ENCODE assay signal across 8 mouse cellular contexts in the genomic region with DNA sequence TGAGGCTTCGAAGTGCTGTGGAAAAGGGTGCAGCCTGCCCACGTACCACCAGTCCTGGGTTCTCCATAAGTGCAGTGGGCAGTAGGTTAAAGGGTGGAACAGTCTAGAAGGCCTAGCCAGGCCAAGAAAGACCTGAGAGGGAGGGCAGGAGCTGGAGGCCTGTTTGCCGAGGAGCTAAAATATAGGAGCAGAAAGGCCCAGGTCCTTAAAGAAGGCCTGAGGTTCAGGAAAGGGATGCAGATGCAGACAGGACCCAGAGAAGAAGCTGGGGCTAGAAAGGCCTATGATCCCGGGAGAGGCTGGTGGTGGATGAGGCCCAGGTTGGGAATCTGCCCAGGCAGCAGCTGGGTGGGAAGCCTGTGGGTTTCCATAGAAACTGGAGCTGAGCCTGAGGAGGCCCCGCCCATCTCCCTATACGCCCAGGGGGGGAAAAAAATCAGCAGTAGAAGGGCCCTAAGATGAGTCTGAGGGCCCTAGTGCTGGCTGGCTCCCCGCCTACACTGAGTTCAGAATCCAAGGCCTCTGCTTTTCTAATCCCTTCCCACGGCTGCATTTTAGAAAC. TPM values are rescaled to one million over a fixed set of nuclear protein-coding genes. Genes with fewer than 3 reads are reported as not detected.
DNase-seq lines count a peak whose midpoint lies in the region; ATAC-seq and TF ChIP-seq lines count a peak whose summit lies in the region.

A gene (minus strand): TSS at position 378 of the 562 bp plus-strand sequence.

- peak within 1 kb of the TSS; percentile 94 for H3K27ac ChIP-seq in CH12.LX (ENCODE audit: insufficient read depth, low read depth)

- no peak for TF ChIP-seq RAD21 in CH12.LX (IDR thresholded peaks at IDR 0.05; ENCODE audit: low read depth, low read length)

- TF ChIP-seq POLR2A in CH12.LX (IDR thresholded peaks at IDR 0.05; ENCODE audit: low read depth, low read length), result no peak; the same call in 1 of the 2 replicates

- in situ Hi-C loops in CH12.LX (cut with MboI; ENCODE audit: low pct_ligation_motif_present, low pct_unique_long_range_greater_than_20kb, low sequenced_read_pairs), result no loop called here

- peaks cover 22 to 29% of the 10 kb centered on the region in 2 experiments for H3K36me3 ChIP-seq in CH12.LX (replicated peaks in 1 of 2; ENCODE audit: control insufficient read depth in 1 of 2, insufficient read depth in 1 of 2, low read length in 1 of 2)

- H3K4me1 ChIP-seq in CH12.LX (ENCODE audit: control insufficient read depth in 1 of 2, insufficient read depth in 2 of 2), result peaks cover 18 to 70% of the 10 kb centered on the region in 2 experiments

- no peak for ATAC-seq in neutrophil, adult 5-6 weeks (ENCODE audit: extremely low read depth, insufficient number of reproducible peaks, low FRiP score, poor library complexity, severe bottlenecking)

- TF ChIP-seq EP300 in CH12.LX (IDR thresholded peaks at IDR 0.05; ENCODE audit: low read length), result no peak

- no peaks in the 10 kb centered on the region for H3K9me3 ChIP-seq in CH12.LX (replicated peaks; ENCODE audit: low read length)

- peak; percentile 59 for DNase-seq in CH12.LX (ENCODE audit: extremely low read depth)
- DNase-seq in adrenal gland, postnatal 36 days, result peak; percentile 48 to 66
- DNase-seq in frontal cortex, postnatal 10 days (ENCODE audit: low spot score in 2 of 2), result peak; percentile 73 to 74
- peak; percentile 88 for DNase-seq in heart, postnatal 4 days
- peak; percentile 79 for DNase-seq in layer of hippocampus, adult 8-10 months (ENCODE audit: low spot score in 2 of 2)
- DNase-seq in lung, adult 18-20 months, result peak; percentile 64
- DNase-seq in urinary bladder, postnatal 4 days (ENCODE audit: low spot score in 2 of 2), result peak; percentile 86

- H3K4me3 ChIP-seq in CH12.LX (replicated peaks in 1 of 3; ENCODE audit: low read depth in 2 of 3, low read length in 2 of 3, poor library complexity in 1 of 3), result peak within 1 kb of the TSS; percentile 15 to 38 (median 18)

- H3K9ac ChIP-seq in CH12.LX (ENCODE audit: insufficient read depth, low read depth), result peak within 1 kb of the TSS; percentile 54

- dilution Hi-C loops in CH12.LX (cut with MboI; ENCODE audit: extremely low pct_ligation_motif_present, extremely low pct_unique_long_range_greater_than_20kb, low sequenced_read_pairs), result no loop called here

- no peak for TF ChIP-seq CTCF in CH12.LX (conservative IDR thresholded peaks at IDR 0.05 in 1 of 2, IDR thresholded peaks at IDR 0.05 in 1 of 2; ENCODE audit: low read depth in 2 of 2, low read length in 2 of 2)

- no peaks in the 10 kb centered on the region; the same call in 1 of the 2 replicates for H3K79me2 ChIP-seq in CH12.LX (replicated peaks; ENCODE audit: control insufficient read depth, extremely low read depth, insufficient read depth, poor library complexity, severe bottlenecking)

- H3K27me3 ChIP-seq in CH12.LX (replicated peaks), result no peaks in the 10 kb centered on the region

- H3K4me2 ChIP-seq in CH12.LX (ENCODE audit: insufficient read depth, low read depth, poor library complexity, severe bottlenecking), result peak within 1 kb of the TSS; percentile 64

TF ChIP-seq in CH12.LX, 34 proteins besides CTCF, POLR2A, EP300 and RAD21:
- no peak for TF ChIP-seq POLR2AphosphoS2 (IDR thresholded peaks at IDR 0.05; ENCODE audit: low read depth, low read length)
- peak; percentile 25; the same call in 1 of the 2 replicates for TF ChIP-seq ZNF384 (IDR thresholded peaks at IDR 0.05; ENCODE audit: low read depth, low read length)

RNA-seq across cellular contexts. Expression of the gene that starts here (rescaled TPM):
- total RNA-seq in CH12.LX (2012; rRNA removed) (31.5 and 32.4 TPM in 2 replicates), CH12.LX (2014; rRNA removed) (49.7 and 51.1 TPM in 2 replicates)
- 32.9 and 36.3 TPM in 2 replicates for polyA plus RNA-seq in CH12.LX (2012; ENCODE audit: insufficient read length, low read depth)
- total RNA-seq in adrenal gland, postnatal 36 days (2021), result 1 to 10 TPM; 7.0 to 7.9 TPM
- total RNA-seq in heart, postnatal 4 days (2021), result 1 to 10 TPM; 4.6 to 5.9 TPM
- 10 to 100 TPM; 12.9 to 18.3 (median 16.2) TPM for total RNA-seq in layer of hippocampus, adult 8-10 months (2022)
- total RNA-seq in neutrophil, adult 5-6 weeks (2017), result 58.1 and 59.0 TPM in 2 replicates
